Mouse (Mus musculus) lung, adult 2 months (tissue): Measurements from ENCODE around the gene Men1.

Experiments
- CTCF ChIP-seq: fragments of 200-500 bp; IDR thresholded peaks from 2 replicates; pipeline ENCODE4 v1.5.1; 2011; ENCODE audit warnings: mild to moderate bottlenecking, low read length, control low read depth; ENCODE audit not compliant: insufficient read depth
- POLR2A ChIP-seq: fragments of 200-500 bp; IDR thresholded peaks from 2 replicates; pipeline ENCODE4 v1.6.1; 2011; ENCODE audit warnings: low read depth, mild to moderate bottlenecking, control low read depth, low read length, borderline replicate concordance; ENCODE audit errors: extremely low read depth

GRCm38 (mm10) chr19:6364842-6365241 is 30.1 kb downstream of the Men1 start:
- TF ChIP-seq CTCF = no peak
- no peak for TF ChIP-seq POLR2A
